Mouse (Mus musculus) lung, adult 2 months (tissue): ENCODE measurements around the gene Ubl4b. TPM values are rescaled to one million over a fixed set of nuclear protein-coding genes. Genes with fewer than 3 reads are reported as not detected.

ENCODE experiments used
- DNase-seq: peaks from one replicate; pipeline ENCODE4 v3.0.0; 2022
- H3K4me1 ChIP-seq: fragments of 200-500 bp; 2 replicates; pipeline ENCODE4 v1.6.1; 2011; ENCODE audit warnings: low read length; ENCODE audit not compliant: control insufficient read depth, insufficient read depth
- H3K4me3 ChIP-seq: fragments of 200-500 bp; replicated peaks from 2 replicates; pipeline ENCODE3; 2011; ENCODE audit warnings: low read depth, mild to moderate bottlenecking, control low read depth, low read length; ENCODE audit errors: extremely low read depth
- CTCF ChIP-seq: fragments of 200-500 bp; IDR thresholded peaks from 2 replicates; pipeline ENCODE4 v1.5.1; 2011; ENCODE audit warnings: mild to moderate bottlenecking, low read length, control low read depth; ENCODE audit not compliant: insufficient read depth
- POLR2A ChIP-seq: fragments of 200-500 bp; IDR thresholded peaks from 2 replicates; pipeline ENCODE4 v1.6.1; 2011; ENCODE audit warnings: low read depth, mild to moderate bottlenecking, control low read depth, low read length, borderline replicate concordance; ENCODE audit errors: extremely low read depth
- WGBS: fragments of 180-500 bp; shearing (Covaris S2); methylation state at CpG from one replicate; pipeline ENCODE4 v1.1.7; 2018; 5-methylcytosine and 5-hydroxymethylcytosine counted together
- polyA plus RNA-seq: library from polyadenylated mRNA; depleted of rRNA; stranded (reverse); fragments of >200 nt; gene quantifications from 2 replicates; pipeline ENCODE4 v1.2.3, GENCODE M21; 2012

Gene Ubl4b
- polyA plus RNA-seq, 1 experiment, result not detected

DNA sequence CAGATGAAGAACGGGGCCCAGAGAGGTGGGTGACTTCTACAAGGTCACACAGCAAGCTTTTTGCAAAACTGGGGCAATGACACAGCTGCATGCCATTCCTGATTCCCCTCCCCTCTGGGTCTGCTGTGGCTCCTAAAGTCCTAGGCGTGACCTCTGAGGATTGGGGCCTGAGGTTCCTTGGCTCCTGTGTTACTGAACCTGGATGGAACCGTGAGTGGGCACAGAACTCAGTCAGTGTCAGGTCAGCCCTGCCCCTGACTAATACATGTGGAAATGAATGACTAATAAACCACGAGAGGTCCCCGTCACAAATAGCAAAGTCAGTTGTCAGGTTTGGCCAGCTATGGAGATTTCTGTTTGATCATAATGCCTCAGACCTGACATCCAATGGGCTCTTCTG is 25.7 kb downstream of the Ubl4b start:
- Histone ChIP-seq H3K4me1 (no peaks in the 10 kb centered on the region), H3K4me3 (no peak overlapping the region)
- DNase-seq, result no peak
- TF ChIP-seq CTCF (no peak), POLR2A (no peak)
- 72% methylated on average over 5 of the region's 5 CpGs for WGBS

GRCm38 (mm10) chr3:107528401-107529118 is 26.3 kb downstream of the Ubl4b start:
- WGBS, result 24% methylated on average over 9 of the region's 9 CpGs
- TF ChIP-seq CTCF (no peak), POLR2A (no peak)
- H3K4me1 ChIP-seq, result no peaks in the 10 kb centered on the region
- DNase-seq, result no peak
- no peak overlapping the region for H3K4me3 ChIP-seq

DNA sequence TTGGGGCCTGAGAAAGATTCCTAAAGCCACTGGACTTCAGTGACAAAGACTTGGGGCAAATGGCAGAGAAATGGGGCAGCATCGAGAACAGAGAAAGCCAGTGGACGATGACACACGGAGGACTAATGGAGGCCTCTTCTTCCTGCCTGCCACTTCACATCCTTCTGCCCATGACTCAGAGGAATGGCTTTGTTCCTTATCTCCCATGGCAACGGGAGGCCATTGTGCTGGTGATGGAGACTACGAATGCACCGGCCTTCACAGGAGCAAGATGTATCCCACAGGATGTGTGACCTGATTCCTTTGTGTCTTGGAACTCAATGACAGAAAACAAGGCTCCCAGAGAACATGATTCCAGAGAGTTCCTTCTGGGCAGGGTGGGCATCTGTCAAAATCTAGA is 30.3 kb downstream of the Ubl4b start:
- 44% methylated on average over 6 of the region's 6 CpGs for WGBS
- Histone ChIP-seq H3K4me3 (no peak overlapping the region), H3K4me1 (no peaks in the 10 kb centered on the region)
- no peak for DNase-seq
- TF ChIP-seq CTCF (no peak), POLR2A (no peak)

DNA sequence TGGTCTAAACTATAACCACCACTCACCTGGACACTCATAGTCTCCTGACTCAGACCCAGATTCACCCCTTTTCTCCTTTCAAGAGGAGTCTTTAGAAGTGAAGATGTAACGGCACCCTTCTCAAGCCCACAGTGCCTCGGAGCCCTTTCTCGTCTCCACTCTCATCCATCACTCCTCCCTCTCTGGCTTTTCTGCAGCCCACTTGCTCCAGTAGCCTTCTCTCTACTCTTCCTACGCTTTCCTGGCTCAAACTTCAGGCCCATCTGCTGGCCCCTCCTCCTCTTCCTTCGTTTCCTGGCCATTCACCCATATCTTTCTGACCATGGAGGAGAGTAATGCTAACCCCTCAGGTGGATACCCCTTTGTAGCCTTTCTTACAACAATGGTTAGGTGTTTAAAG is 33.9 kb downstream of the Ubl4b start:
- TF ChIP-seq POLR2A (no peak), CTCF (no peak)
- WGBS, result 70% methylated on average over 5 of the region's 5 CpGs
- no peak overlapping the region for H3K4me3 ChIP-seq
- no peak for DNase-seq
- no peaks in the 10 kb centered on the region for H3K4me1 ChIP-seq

DNA sequence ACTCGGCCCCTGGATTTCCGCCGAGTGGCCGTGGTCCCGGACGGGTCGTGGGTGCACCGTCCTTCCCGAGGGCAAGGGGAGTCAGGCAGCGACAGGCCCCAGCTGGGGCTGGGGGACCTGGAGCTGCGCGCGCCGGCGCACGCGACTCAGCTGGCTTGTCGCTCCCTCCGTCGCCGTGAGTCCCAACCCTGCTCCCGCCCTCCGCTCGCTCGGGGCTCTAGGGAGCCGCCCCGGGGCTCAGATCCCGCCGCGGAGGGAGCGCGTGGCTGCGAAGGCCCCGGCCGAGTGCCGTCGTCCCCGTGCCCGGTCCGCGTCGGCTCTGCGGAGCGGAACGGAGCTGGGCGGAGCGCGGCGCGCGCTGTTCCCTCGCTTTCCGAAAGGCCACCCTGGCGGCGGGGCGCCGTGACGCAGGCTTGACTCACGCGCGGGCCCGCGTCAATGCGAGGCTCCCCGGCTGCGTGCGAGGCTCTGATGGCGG is 37.2 kb downstream of the Ubl4b start, which contains the start of gene Slc6a17:
TSS of gene Slc6a17 (minus strand) at position 388 of the 478 bp plus-strand sequence.
- Histone ChIP-seq H3K4me1 (no peaks in the 10 kb centered on the region), H3K4me3 (no peak within 1 kb of the TSS)
- DNase-seq, result no peak
- under 1% methylated on average over 68 of the region's 68 CpGs for WGBS
- TF ChIP-seq CTCF, result no peak
- TF ChIP-seq POLR2A, result no peak

GRCm38 (mm10) chr3:107516776-107517630 is 37.9 kb downstream of the Ubl4b start:
- DNase-seq, result no peak
- WGBS, result 8% methylated on average over 55 of the region's 55 CpGs
- H3K4me3 ChIP-seq, result no peak overlapping the region
- no peaks in the 10 kb centered on the region for H3K4me1 ChIP-seq
- no peak for TF ChIP-seq POLR2A
- TF ChIP-seq CTCF, result no peak

GRCm38 (mm10) chr3:107515989-107516388 is 38.9 kb downstream of the Ubl4b start:
- no peak for DNase-seq
- TF ChIP-seq POLR2A (no peak), CTCF (no peak)
- WGBS, result 76% methylated on average over 4 of the region's 4 CpGs
- Histone ChIP-seq H3K4me1 (no peaks in the 10 kb centered on the region), H3K4me3 (no peak overlapping the region)

DNA sequence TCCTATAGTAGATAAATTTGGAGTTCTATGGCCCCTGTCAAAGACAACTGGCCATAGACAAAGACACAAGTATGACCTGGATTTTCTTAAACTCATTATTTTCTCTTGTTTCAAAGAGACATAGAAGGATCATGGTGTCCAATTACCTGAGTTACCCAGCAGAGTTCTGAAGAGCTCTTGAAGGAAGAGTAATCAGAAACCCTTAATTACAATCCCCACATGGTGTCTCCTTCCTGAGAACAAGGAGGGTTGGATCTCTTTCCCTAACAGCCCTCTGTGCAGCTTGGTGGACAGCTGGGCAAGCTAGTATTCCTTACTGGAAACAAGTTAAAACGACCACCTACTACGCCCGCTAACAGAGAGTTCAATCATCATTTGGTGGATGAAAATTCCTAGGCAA is 43.5 kb downstream of the Ubl4b start:
- no peak for DNase-seq
- WGBS, result 84% methylated on average over 3 of the region's 3 CpGs
- TF ChIP-seq CTCF, result no peak
- TF ChIP-seq POLR2A, result no peak
- Histone ChIP-seq H3K4me1 (no peaks in the 10 kb centered on the region), H3K4me3 (no peak overlapping the region)

DNA sequence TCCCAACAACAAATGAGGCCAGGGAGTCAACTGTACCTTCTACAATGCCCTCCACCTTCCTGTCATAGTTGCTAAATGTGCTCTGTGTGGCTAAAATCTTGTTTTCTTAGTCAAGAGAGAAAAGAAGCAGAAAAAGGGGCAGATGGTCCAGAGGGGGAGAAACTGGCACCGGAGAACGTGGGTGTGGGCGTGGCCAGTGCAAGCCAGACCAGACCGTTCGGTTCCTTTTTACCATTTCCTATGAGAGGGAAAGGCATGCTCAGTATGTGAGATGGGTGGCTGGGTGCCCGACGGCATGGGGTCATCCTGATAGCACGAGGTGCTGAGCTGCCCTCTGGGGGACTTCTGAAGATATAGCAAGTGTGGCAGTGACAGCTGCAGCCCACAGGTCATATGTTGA is 46.2 kb downstream of the Ubl4b start:
- no peak for DNase-seq
- H3K4me3 ChIP-seq, result no peak overlapping the region
- TF ChIP-seq CTCF (no peak), POLR2A (no peak)
- H3K4me1 ChIP-seq, result no peaks in the 10 kb centered on the region
- WGBS, result 43% methylated on average over 8 of the region's 8 CpGs

GRCm38 (mm10) chr3:107507966-107508365 is 46.9 kb downstream of the Ubl4b start:
- DNase-seq, result no peak
- Histone ChIP-seq H3K4me1 (no peaks in the 10 kb centered on the region), H3K4me3 (no peak overlapping the region)
- 86% methylated on average over 9 of the region's 9 CpGs for WGBS
- TF ChIP-seq CTCF, result no peak
